Mouse (Mus musculus) liver, adult (tissue): ENCODE measurements around the gene Zcchc13.

Experiments
- GATA4 ChIP-seq: IDR thresholded peaks from 2 replicates; pipeline ENCODE4 v1.6.1; 2014; ENCODE audit warnings: mild to moderate bottlenecking, low read length; ENCODE audit not compliant: insufficient replicate concordance

Gene Zcchc13

DNA sequence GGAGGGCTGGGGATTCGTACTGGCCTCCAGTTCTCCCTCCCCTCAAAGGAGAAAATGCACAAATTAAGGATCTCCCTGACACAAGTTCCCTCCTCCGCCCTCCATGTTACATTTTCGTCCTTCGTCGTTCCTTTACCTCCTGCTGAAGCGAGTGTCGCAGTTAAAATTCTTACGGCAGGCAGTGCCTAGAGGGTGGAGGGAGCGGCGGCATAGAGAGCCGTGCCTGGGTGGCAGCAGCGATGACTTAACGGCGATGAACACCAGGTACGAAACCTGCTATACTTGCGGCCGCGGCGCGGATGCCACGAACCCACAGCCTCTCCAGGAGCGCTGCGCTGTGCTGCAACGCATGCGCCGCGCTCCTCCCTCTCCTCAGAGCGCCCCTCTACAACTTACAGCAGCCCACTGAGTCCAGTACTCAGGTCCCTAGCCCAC lies 7.0 kb upstream of the Zcchc13 start:
- no peak for TF ChIP-seq GATA4

DNA sequence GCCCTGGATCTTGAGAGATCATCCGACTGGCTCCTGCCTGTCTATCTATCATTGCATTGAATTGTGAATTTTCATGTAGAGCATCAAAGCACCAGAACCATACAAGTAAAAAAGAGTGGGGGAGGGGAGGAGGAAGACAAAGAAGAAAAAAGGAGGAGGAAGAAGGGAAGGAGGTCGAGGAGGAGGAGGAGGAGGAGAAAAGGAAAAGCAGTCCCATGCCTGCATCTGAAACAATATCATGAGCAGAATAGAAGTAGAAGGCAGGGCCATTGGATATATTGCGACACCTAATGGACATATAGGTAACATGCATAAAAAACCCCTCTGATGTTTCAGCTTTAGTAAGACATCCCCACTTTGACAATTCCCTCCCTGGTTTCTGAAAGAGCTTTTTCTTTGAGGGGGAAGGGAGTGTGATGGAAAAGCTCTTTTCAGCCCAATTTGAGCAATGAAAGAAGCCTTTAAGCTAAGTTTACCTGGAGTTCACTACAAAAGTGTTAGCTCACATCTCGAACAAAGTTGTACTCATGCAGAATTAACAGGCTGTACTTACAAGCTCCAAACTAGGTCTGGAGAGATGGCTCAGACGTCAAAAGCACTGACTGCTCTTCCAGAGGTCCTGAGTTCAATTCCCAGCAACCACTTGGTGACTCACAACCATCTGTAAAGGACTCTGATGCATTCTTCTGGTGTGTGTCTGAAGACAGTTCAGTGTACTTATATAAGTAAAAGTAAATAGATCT lies 5.8 kb upstream of the Zcchc13 start:
- no peak for TF ChIP-seq GATA4

DNA sequence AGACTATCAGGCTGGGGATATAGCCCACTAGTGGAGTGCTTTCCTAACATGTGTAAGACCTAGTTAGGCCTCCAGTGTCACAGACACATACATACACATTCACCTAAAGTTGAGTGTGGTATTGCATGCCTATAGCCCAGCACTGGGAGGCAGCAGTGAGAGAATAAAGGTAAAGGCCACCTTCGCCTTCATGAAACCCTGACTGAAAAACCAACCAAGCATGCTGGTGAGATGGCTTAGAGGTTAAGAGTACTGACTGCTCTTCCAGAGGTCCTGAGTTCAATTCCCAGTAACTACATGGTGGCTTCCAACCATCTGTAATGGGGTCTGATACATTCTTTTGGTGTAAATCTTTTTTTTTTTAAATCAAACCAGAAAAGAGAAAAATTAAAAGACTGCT lies 1.5 kb upstream of the Zcchc13 start:
- no peak for TF ChIP-seq GATA4

DNA sequence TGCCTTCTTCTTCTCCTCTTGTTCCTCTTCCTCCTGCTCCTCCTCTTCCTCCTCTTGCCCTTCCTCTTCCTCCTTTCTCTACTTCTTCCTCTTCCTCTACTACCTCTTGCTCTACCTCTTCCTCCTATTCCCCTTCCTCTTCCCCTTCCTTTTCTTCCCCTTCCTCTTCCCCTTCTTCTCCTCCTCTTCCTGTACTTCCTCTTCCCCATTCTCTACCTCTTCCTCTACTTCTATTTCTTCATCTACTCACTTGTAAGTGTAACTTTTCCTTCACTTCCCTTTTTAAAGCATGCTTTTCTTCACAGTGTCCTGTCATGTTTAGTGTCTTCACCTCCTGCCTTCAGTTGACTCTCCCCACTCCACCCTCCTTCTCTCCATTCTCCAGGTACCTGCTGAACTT lies 3.5 kb downstream of the Zcchc13 start:
- no peak for TF ChIP-seq GATA4

DNA sequence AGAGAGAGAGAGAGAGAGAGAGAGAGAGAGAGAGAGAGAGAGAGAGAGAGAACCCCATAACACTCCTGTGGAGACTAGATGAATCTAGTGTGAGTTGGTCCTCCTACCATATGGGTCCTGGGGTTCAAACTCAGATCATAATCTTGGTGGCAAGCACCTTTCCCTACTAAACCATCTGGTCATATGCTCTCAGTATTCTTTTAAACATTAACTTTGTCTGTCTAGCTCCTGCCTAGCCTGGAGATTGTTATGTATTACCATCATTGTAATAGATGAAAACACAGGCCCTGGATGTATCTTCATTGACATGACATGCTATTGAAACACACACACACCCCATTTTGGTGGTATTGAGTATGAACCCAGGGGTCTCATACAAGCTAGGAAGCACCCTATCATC lies 5.6 kb downstream of the Zcchc13 start:
- no peak for TF ChIP-seq GATA4

DNA sequence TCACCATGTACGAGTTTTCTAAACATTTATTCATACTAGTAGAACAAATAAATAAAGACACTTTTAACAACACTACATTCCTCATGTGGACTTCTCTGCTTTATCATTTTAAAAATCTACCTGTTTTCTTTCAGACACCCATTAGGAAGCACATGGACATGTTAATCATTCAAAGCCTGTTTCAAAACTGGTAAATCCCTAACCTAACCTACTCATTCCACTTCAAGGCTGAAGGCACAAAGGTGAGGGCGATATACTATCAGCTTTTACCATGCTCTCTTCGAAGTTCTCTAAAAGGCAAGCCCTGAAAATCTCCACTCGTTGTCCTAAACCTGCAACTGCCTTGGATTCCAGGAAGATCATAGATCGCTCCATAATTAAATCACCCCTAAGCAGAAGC lies 8.2 kb downstream of the Zcchc13 start:
- no peak for TF ChIP-seq GATA4

DNA sequence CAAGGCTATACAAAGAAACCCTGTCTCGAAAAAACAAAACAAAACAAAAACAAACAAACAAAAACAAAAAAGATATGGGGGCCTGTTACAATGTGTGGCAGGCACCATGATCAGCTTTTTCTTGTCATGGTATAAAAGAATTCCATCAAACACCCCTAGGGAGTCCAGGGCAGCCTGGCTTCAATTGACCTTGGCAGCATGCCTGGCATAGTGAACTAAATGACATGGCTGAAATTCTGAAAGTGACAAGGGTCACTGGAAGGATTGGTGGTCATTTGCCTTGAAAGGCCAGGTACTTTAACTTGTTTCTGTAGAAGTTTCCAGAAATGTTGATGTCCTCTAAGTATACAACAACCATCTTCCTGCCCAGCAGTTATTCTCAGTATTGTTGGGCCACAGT lies 13.9 kb downstream of the Zcchc13 start:
- no peak for TF ChIP-seq GATA4

DNA sequence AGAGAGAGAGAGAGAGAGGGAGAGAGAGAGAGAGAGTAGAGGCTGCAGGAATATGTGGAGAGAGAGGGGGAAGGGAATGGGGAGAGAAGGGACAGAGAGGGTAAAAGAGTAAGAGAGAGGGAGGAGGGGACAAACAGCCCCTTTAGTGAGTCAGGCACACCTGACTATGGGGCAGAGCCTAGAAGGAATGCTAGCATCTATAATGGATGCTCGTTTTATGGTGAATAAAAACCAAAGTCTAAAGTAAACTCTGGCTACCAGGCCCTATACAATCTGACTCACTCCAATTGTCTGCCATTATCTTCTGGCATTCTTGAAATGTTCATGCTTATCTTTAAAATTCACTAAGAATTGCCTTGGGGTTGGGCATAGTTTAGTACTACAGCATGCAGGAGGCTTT lies 21.7 kb downstream of the Zcchc13 start:
- no peak for TF ChIP-seq GATA4

DNA sequence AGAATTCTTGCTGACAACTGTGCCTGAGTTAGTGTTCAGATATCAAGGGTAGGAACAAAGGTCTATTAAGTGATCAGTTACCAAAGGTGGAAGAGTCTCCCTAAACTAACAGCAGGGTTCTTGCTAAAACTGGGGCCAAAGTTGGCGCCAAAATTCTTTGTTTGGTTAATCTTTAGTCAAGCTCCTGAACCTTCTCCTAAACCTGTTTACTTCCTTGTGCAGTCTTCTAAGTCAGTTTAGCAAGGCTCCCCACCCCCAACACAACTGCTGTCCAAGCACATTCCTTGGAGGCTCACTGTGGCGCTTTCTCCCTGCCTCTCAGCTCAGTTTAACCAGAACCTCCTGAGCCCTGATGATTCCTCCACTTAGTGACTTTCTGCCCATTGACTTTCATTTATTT lies 22.6 kb downstream of the Zcchc13 start:
- no peak for TF ChIP-seq GATA4

DNA sequence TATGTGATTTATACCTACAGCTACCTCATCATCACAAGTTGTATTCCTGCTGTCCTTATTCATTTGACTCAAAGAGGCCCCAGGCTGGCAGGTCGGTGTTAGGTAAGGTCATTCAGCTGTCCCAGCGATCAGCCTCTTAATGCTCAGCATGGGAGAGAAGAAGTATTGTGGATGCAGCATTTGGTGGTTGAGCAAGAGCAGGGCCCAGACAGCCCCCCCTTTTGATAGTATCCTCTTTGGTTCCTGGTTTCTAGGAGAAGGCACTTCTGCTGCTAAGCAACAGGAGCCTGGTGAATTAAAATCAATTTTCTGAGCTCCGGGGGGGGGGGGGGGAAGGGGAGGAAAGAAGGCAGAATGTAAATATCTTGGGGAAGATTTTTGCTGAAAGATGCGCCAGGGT lies 28.6 kb downstream of the Zcchc13 start:
- no peak for TF ChIP-seq GATA4

DNA sequence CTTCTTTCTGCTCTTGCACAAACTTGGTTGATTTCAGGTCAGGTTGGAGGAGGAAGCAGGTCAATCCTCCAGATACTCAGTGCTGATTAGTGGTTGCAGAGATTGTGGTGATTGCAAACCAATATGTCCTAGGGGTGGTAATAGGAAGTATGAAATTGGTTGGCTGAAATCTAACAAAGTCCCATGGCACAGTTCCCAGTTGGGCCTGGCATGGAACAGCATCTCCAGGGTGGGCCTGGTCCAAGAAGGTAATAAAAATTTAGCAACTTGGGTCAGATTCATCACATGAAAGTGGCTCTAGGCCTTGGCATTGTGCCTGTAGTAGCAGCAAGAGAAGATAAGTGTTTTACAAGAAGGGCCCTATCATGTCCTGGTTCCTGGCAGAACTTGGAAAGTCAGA lies 39.9 kb downstream of the Zcchc13 start:
- TF ChIP-seq GATA4, result no peak

DNA sequence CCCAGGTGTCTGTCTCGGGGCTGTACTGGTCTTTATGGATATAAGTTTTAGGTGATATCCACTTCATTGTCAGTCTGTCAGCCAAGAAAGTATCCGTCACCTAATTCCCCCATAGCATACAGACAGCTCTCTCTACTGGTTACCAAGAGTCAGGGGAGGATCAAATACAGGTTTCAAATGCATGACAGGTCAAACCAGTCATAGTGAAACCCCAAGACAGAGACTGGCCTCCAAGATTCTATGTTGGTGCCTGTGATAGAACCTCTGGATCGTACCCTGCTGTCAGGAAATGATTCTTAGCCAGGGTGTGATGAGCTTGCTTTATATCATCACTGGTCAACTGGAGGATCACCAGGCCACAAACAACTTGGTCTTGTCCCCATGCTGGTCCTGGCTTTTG lies 43.4 kb downstream of the Zcchc13 start:
- no peak for TF ChIP-seq GATA4

DNA sequence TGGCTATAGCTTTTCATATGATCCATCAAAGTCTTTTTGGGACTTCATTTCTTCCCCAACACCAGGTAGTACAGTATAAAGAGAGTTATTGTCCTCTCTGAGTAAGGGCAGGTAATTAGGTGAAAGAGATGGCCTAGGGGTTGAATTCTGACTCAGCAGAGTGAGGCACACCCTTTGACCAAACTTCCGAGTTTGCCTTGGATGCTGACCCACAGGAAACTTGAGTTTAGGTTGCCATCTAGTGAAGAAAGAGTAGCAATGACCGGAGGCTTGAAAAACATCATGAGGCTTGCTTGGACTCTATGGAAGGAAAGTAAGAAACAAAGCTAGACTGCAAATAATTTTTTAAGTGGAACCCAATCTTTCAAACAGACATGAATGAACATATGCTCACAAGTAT lies 44.3 kb downstream of the Zcchc13 start:
- no peak for TF ChIP-seq GATA4
